Mouse (Mus musculus): ENCODE results near the gene Angptl4.

The Angptl4 gene

DNA sequence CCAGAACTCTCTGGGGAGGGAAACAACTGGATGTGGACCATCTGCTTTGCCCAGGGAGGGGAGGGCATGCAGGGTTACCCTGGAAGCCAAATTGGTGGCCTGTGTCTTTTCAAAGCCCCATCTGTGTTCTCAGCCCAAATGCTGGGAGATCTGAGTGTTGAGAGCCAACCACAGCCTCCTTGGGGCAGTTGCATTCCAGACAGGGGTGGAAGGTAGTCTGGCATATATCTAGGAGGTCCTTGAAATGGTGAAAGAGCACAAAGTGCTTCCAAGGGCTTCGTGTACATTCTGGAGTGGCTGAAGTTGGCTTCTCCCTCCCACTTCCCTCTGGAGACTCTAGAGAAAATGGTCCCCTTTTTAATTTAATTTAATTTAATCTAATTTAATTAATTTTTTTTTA lies 23.1 kb upstream of the Angptl4 start:
- no peak for DNase-seq (ENCODE audit: low spot score in 2 of 2)

DNA sequence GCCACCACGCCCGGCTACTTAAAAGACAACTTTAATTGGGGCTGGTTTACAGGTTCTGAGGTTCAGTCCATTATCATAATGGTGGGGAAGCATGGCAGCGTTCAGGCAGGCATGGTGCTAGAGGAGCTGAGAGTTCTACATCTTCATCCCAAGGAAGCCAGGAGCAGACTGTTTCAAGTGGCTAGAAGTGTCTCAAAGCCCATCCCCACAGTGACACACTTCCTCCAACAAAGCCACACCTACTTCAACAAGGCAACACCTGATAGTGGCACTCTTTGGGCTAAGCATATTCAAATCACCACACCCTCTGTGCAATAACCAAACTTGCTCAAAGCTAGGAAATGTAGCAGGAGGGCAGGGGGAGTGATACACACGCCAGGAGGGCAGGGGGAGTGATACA lies 22.6 kb upstream of the Angptl4 start:
- DNase-seq (ENCODE audit: low spot score in 2 of 2), result no peak

DNA sequence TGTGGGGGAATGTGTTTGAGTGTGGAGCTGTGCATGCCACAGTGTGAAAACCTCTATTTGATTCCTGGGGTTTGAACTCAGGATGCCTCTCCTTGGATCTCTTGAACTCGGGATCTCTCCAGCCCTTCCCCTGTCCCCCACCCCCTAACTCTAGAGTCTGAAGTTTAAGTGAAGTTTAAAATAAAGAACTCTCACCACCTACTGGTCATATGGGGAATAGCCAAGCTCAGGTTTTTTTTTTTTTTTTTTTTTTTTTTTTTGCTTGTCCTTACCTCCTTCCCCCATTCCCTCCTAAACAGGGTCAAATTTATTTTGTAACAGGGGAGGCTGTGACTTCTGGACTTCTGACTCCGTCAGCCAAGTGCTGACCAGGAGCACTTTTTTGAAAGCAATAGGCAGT lies 20.6 kb upstream of the Angptl4 start:
- no peak for DNase-seq (ENCODE audit: low spot score in 2 of 2)

DNA sequence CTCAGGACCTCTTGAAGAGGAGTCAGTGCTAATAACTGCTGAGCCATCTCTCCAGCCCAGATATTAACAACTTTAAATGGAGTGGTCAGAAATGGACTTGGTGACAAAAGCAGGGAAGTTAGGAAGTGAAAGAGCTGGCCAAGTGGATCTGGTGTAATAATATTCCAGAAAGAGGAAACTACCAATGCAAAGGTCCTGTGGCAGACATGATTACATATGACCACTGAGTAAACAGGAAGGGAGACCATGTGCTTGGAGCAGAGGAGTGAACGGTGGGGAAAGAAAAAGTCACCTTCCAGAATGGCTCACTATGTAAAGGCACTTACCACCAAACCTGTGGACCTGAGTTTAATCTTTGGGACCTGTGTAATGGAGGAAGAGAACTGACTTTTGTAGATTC lies 17.6 kb upstream of the Angptl4 start:
- DNase-seq (ENCODE audit: low spot score in 2 of 2), result no peak

DNA sequence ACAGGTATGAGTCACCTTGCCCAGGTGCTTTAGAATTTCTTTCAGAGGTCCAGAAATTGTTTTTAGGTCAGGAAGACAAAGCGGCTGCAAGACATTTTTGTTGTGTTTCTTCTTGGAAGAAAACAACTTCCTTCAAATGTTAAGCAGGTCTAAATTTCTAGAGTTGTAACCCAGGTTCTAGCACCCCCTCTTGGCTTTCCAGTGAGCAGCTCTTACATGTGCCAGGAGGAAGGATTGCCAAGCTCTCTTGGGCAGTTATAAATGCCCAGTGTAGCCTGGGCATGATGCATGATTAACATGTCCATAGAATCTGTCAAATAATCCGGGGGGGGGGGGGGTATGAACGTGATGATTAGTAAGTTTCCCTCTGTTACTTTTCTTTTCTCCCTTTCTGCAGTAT lies 16.7 kb upstream of the Angptl4 start:
- DNase-seq (ENCODE audit: low spot score in 2 of 2), result no peak

DNA sequence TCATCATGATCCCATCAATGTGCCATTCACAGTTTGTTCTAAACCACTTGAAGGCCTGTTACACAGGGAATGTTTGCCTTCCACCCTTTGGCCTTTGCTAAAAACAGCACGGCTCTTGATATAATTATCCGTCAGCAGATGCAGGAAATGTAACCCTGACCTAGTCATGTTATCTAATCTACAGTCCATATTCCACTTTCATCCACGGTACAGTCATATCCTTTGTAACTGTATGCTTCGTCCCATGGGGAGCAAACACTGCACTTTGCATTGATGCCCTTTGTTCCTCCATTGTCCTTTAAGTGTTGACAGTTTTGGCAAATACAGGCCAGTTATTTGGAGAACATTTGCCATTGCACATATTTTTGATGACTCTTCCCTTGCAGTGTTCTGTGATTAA lies 7.1 kb upstream of the Angptl4 start:
- DNase-seq (ENCODE audit: low spot score in 2 of 2), result no peak

DNA sequence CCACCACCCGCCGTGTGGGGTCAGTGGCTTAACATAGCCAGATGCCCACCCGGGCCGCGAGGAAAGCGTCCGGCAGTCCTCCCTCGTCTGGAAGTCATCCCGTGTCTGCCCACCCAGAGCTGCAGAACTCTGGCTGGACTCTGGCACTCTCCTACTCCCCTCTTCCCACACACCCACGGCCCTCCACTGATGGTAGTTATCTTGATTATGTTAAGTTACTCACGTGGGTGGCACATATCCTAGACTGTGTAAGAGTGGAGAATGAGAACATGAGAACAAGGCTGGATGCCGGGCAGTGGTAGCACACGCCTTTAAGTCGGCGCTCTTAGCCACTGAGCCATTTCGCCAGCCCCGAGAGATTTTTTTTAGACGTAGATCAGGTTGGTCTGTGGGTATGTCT lies 4.7 kb upstream of the Angptl4 start:
- no peak for DNase-seq (ENCODE audit: low spot score in 2 of 2)

DNA sequence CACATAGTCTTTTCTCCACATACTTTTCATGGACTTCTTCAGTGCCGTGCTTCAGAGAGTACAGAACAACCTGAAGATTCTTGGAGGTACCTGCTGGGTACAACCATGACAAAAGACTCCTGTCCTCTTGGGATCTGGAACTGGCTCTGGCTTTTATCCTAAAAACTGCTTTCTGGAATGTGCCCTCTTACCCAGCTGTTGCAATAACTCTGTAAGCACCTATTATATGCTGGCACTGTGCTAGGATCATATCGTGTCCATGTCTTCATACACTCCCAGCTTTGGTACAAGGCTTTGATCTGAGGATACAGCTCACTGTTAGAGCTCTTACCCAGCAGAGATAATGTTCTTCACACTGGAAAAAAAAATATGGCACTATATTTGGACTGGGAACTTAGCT lies 3.3 kb upstream of the Angptl4 start:
- no peak for DNase-seq (ENCODE audit: low spot score in 2 of 2)

DNA sequence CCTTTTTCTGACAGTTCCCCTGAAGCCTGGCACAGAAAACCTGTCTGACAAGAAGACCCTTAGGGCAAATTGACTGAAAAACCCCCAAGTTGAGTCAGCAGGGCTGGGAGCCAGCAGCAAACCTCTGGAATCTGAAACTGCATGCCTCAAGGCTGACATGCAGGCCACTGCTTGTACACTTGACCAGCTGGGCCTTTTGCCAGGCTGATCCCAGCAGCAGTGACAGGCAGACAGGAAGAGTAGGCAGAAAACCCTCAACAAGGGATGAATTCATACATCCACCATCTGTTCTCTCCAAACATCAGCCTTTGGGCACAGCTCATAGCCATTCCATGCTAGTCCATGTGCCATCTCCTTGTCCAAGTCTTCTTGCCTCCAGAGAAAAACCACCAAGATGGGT lies 1.8 kb upstream of the Angptl4 start:
- DNase-seq (ENCODE audit: low spot score in 2 of 2), result peak in 1 of 2 experiments; percentile 40

DNA sequence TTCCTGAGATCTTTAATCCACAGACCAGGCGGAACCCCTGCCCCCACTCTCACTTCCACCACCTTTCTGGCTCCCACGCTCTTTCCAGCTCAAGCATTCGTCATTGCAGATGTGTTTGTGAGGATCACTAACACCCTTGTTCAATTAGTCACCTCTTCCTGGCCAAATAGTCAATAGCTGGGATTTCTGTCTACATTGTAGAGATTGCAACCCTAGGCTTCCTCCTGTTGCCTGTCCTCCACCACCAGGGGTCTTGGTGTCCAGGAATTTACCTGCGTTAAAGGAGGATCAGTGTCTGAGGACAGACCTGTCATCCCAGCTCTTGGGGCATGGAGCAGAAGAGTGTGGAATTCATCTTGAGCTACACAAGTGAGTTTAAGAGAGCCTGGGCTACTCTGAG lies 437 bp upstream of the Angptl4 start:
- no peak for DNase-seq (ENCODE audit: low spot score in 2 of 2)

DNA sequence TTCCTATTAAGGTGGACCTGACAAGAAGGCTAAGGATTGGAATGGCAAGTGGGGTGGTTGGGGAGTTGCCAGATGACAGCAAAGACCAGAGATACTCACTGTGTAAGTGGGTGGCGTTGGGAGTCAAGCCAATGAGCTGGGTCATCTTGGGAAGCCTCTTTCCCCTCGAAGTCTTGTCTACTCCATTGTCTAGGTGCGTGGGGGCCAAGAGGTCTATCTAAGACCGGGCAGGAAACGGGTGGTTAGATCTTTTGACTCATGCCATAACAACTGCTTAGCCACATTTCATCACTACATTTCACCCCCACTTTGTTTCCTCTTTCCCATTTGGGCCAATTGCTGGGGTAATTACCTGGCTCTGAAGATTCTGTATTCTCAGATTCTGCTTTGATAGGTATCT lies 1.2 kb downstream of the Angptl4 start:
- no peak for DNase-seq (ENCODE audit: low spot score in 2 of 2)

DNA sequence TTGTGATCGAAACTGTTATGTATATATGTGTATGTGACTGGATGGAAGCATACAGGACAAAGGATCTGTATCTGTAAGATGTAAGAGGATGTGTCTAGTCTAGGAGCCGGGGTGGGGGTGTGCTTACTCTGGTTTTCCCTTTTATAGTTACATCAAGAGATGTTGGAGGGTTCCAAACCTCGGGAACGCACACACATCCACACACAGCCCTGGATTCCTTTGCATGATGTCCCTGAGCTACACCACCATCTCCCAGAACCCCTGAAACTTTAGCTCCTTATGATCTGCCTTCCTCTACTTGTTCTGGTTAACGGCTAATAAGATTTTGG lies 1.7 kb downstream of the Angptl4 start:
- no peak for DNase-seq (ENCODE audit: low spot score in 2 of 2)

DNA sequence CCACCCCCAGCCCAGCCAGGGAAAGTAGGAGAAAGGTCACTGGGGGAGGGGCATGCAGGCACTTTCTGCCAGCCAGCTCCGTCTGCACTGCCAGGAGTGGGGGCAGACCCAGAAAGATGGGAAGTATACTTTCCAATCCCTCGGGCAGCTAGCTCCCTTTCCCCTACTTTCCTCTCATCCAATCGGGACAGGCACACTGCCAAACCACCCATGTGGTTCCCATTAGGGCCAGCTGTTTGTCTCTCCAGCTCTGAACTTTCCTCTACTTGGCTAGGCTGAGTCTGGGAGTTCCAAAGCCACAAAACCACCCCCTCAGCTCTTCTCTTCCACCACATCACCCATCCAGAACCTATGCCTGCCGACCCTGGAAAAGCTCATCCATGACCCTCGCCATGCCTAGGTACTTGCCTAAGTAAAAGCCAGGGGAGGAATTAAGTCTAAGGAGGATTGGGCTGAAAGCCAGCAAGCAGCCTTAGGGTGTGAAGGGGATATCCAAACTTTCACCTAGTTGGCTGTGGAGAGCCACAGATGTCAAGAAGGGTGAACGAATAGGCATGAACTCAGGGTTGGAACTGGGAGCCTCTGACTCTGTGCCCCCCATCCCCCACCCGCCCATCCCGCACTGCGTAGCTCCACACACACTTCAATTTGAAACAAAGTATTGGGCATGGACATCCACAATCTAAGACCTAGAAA lies 2.2 kb downstream of the Angptl4 start:
- DNase-seq (ENCODE audit: low spot score in 2 of 2), result peak; percentile 60 to 61

DNA sequence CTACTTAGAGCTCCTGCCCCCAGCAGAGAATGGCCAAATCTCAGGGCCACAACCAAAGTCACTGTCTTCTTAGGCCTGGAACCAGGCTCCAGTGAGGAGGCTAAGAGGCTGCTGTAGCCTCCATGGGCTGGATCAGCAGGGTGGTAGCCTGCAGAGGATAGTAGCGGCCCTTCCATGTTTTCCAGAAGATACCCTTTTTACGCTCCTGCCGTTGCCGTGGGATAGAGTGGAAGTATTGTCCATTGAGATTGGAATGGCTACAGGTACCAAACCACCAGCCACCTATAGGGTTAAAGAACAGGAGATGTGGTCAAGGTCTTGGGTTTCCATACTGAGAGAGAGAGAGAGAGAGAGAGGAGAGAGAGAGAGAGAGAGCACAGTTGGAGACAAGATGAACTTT lies 6.3 kb downstream of the Angptl4 start:
- no peak for DNase-seq (ENCODE audit: low spot score in 2 of 2)

DNA sequence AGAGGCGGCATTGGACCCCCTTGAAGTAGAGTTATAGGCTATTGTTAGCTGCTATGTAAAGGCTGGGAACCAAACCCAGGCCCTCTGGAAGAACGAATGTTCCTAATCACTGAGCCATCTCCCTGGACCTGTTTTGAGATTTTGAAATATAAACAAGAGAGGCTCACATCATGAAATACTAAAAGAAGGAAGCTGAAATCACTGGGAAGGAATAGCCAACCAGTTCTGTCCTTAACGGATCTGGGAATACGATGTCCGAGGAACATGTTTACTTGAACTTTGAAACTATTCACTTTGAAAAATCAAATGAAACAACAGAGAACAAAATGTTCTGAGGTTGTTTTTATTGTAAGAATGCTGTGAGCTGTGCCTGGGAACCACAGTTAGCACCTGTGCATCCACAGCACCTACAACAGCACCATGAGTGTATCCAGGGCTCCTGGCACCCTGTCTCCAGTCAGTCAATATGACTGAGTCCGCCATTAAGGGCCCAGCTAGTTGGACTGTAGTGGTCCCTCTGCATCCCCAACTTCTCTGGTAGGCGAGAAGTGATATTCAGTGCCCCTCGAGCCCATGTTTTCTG lies 7.0 kb downstream of the Angptl4 start:
- DNase-seq (ENCODE audit: low spot score in 2 of 2), result no peak

DNA sequence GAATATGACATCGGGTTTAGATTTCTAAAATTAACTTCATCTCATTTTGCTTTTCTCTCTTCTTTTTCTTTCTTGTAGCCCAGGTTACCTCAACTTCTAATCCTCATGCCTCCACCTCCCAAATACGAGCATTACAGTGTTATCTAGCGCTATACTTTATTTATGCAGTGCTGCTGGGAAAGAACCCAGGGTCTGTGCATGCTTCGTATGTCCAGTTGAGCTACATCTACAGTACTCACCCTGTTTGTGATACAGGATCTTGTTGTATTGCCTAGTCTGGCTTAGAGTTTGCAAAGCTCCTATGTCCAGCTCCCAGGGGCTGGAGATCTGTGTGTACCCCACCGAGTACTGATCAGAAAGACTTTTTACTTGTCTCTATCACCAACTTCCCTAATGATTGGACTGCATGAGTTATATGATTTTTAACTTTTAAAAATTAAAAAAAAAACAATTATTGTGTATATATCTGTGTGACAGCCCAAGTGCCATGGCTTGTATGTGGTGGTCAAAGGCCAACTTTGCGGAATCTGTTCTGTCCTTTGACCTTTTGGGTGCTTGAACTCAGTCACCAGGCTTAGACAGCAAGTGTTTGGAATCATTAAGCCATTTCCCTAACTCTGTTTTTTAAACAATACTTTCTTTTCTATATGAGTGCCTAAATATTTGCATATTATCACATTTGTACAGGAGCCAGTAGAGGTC lies 7.6 kb downstream of the Angptl4 start:
- no peak for DNase-seq (ENCODE audit: low spot score in 2 of 2)

DNA sequence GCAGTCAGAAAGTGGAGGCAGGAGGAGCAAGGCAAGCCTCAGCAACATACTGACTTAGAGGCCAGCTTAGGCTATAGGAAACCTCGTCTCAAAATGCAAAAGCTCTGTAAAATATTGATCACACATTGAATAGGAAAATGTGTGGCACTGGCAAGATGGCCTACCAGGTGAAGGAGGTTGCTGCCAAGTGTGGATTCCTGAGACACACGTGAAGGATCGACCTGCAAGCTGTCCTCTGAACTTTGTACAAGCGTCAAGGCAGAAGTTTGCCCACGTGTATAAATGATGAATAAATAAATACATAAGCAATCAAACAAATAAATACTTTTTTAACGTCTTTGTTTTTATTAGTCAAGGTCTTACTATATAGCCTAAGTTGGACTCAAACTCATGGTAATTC lies 8.2 kb downstream of the Angptl4 start:
- DNase-seq (ENCODE audit: low spot score in 2 of 2), result no peak

DNA sequence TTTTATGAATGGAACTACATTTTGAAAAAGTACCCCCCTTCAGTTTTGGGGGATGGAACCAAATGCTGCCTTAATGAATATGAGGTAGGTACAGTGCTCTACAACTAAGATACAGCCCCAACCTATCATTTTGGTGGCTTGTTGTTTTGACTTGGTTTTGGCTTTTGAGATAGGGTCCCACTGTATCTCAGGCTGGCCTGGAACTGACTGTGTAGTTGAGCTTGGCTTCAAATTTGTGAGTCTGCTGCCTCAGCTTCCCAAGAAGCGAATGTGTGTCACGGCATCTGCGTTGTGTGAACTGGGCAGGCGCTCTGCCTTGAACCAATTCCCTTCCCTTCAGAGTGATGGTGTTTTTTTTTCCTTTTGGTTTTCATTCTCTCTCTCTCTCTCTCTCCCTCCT lies 10.0 kb downstream of the Angptl4 start:
- no peak for DNase-seq (ENCODE audit: low spot score in 2 of 2)

DNA sequence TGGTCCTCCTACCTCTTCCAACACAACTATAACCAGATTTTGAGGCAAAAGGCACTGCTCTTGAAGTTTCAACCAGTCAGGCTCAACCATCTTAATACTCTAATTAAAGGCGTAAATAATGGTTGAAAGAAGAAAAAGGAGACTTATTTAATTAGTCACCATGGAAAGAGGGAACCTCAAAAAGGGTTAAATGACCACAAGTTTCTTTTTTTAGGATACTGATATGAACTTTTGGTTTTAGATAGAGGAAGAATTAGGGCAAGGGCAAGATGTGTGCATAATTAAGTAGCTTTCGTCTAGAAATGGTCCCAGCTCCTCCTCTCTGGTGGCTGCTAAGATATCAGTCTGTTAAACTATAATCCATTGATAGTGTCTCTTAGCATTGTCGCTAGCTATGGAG lies 15.2 kb downstream of the Angptl4 start:
- no peak for DNase-seq (ENCODE audit: low spot score in 2 of 2)

DNA sequence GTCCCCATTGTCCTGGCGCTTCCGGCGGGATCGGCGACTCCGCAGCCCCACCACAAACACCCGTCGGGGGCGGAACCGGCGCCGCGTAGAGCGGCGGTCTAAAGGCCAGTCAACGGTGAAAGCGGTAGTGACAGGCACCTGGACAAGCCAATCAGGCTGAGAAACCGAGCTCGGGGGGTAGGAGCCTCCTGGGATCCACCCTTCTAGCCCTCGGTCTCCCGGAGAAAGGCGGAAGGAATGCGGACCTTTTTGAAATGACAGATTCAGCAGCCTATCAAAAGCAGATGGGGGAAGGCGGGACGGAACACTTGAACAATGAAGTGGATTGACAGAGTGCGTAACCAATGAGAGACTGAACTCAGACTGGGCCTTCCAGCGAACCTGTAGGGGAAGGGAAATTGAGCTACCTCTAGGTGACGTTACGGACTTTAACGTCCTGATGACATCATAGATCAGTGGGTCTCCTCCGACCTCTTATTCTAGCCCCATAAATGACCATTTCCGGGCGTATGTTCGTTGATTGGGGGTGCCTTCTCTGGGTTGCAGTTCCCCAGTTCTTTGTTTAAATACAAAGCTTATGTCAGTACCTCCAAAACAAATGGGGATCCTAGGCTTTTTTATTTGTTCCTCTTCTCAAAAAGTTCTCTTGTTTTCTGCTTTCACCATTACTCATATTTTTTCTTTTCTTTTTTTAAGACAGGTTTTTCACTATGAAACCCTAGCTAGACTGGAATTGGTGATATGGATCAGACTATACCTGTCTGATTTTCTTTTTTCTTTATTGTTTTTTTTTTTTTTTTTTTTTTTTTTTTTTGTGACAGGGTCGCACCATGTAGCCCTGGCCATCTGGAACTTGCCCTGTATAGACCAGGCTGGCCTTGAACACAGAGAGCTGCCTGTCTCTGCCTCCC lies 21.1 kb downstream of the Angptl4 start, which contains the start of gene Rab11b:
Gene Rab11b (minus strand): TSS at position 276 of the 911 bp plus-strand sequence.
- peak; percentile 100 for DNase-seq (ENCODE audit: low spot score in 2 of 2)

DNA sequence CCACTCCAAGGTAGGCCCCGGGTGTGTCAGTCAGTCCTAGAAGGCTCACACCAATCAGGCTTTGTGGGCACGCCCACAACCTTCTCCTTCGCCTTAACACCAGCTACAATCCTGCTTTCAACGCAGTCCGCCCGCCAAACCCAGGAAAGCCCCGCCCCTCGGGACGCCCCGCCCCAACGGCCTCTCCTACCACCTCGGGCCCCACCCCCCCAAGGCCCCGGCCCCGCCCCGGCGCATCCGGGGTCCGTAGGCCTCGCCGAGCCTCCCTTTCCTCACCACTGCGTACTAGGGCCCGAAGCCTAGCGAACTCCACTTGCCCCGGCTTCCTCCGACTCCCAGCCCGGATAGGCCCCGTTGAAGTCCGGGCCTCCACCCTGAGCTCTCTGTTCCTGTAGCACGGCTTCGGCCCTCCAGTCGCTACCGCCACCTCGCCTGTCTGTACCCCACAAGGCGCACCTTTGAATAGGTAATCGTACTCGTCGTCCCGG lies 21.8 kb downstream of the Angptl4 start:
- peak; percentile 75 for DNase-seq (ENCODE audit: low spot score in 2 of 2)

DNA sequence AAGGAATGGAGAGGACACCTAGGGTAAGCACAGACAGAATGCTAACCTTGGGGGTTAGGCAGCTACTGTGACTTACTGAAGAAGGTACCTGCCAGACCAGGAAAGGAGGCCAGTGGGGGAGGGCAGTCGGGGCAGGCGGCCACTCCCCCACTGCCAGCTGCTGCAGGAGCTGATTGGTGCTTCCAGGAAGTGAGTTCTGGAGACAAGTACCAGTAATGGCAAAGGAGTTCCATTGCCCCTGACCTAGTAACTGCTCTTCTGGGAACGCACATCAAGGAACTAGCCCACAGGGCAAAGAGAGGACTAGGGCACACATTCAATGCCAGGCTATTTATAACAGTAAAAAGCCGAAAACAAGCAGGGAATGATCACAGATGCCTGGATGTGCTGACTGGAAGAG lies 24.4 kb downstream of the Angptl4 start:
- DNase-seq (ENCODE audit: low spot score in 2 of 2), result no peak
